Mouse (Mus musculus) kidney, postnatal 10 days (tissue): ENCODE measurements around the gene Krt8.

Source experiments
- DNase-seq: peaks from one replicate; pipeline ENCODE4 v3.0.0; 2021; ENCODE audit warnings: mixed read lengths

Krt8 gene

GRCm38 (mm10) chr15:102004189-102004588 lies at the start of gene Krt8:
Krt8 (minus strand) TSS chr15:102004482.
- peak; percentile 78 for DNase-seq

DNA sequence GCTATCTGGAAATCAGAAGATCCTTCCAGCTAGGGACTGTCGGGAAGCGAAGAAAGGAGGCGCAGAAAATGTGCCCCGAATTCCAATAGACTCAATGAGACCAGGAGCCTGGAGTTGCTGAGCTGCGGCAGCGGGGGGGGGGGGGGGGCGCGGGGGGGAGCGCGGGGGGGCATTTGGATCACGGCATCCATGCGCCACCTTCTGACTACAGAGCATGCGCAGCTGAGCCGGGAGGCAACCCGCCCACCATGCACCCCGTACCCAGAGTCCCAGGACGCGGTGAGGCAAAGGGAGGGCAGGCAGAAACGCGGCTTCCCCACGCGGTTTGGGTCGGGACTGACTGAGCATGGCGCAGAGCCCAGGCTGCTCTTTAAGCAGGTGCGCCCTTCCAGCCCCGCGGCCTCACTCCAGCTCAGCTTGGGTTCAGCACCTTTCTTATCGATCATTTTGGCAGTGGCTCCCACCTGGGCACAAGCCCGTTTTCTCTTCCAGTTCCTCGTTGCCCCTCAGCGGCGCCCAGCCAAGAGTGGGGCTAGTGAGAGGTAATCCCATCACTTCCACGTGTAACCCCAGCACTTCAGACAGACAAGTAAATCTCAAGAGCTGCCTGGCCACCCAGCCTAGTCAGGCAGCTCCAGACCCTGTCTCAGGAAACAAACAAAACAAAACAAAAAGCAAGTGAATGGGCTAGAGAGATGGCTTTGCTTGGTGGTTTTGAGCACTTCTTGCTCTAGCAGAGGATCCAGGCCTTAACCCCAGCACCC lies 47.8 kb upstream of the Krt8 start:
- DNase-seq: peak; percentile 75

GRCm38 (mm10) chr15:102049871-102050270 lies 45.6 kb upstream of the Krt8 start:
- DNase-seq: no peak

DNA sequence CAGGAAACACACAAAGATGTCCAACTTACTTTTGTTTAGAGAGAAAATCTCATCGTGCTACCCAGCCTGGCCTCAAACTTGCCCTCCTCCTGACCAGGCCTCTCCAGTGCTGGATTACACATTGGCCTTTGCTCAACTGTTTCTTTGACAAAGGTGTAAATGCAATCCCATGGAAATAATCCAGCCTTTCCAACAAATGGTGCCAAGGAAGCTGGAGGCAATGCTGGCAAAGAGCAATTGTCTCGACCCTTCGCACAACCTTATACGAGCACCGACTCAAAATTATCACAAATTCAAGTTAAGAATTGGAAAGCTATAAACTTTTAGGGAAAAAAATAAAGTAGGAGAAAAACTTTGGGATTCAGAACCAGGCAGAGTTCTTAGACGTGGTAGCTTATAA lies 43.7 kb upstream of the Krt8 start:
- no peak for DNase-seq

DNA sequence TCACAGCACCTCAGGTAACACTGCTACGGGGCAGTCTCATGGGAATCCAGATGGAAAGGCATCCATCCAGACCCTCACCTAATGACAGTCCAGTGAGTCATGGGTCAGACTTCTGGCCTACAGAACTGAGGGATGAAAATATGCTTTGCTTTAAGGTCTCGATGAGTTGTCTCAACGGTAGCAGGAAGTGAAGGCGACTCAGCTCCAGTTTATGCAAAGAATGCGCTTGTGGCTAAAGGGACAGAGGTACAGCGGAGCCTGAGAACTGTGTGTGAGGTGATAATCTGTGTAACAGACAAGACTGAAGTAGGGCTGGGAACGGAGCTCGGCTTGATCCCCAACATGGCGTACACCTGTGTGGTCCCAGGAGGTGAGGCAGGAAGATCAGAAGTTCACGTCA lies 41.4 kb upstream of the Krt8 start:
- no peak for DNase-seq

- DNase-seq: no peak
These were observed 40.5 kb upstream of the Krt8 start for GRCm38 (mm10) chr15:102044745-102045144.

- peak; percentile 40 for DNase-seq
These were observed 37.7 kb upstream of the Krt8 start for GRCm38 (mm10) chr15:102041951-102042350.

DNA sequence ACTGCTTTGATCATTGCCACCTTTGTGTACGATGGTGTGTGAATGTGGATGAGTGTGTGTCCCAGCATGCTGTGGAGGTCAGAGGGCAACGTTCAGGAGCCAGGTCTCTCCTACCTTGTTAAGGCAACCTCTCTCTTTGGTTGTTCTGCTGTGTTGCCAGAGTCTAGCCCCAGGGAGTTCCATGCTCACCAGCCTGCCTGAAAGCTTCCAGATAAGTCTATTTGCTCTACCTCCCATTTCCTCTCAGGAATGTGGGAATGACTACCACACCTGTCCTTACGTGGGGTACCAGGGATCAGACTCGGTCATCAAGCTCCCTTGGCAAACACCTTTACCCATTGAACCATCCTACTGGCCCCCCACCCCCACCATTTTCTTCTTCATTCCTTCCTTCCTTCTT lies 36.0 kb upstream of the Krt8 start:
- no peak for DNase-seq

GRCm38 (mm10) chr15:102034121-102035053 lies 30.1 kb upstream of the Krt8 start:
- no peak for DNase-seq

DNA sequence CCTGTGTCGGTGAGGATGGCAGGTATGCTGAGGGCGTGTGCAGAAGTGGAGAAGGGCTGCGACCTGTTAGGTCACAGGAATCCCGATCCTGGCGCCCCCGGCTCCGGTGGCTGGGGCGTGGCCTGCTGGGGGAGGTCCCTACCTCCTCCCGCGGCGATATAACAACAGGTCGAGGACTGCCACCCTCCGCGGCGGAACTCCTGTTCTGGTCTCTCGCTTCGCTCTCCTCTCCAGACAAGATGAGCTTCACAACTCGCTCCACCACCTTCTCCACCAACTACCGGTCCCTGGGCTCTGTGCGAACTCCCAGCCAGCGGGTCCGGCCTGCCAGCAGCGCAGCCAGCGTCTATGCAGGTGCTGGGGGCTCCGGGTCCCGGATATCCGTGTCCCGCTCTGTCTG lies 23.8 kb upstream of the Krt8 start, which contains the start of gene Krt18:
Krt18 (plus strand) TSS at position 141 of the 400 bp plus-strand sequence.
- peak; percentile 63 for DNase-seq

DNA sequence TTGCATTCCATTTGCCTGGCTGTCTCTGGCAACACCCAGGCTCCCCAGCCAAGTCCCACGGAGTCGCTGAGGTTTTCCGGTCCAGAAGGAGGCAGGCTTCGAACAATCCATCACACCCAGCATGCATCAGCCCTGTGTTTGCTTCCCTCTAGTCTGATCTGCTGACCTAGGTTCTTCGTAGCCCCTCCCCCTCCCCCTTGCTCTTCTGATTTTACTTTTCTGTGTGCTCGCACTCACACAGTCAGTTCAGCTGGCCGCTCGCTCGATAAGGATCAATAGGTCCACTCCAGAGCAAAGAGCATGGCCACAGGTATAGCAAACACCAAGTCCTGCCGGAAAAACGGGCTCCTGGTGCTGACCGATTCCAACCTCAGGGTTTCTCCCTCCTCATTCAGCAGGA lies 22.1 kb upstream of the Krt8 start:
- peak; percentile 28 for DNase-seq

- DNase-seq: peak; percentile 48
These were observed 21.0 kb upstream of the Krt8 start for GRCm38 (mm10) chr15:102025136-102025872.

DNA sequence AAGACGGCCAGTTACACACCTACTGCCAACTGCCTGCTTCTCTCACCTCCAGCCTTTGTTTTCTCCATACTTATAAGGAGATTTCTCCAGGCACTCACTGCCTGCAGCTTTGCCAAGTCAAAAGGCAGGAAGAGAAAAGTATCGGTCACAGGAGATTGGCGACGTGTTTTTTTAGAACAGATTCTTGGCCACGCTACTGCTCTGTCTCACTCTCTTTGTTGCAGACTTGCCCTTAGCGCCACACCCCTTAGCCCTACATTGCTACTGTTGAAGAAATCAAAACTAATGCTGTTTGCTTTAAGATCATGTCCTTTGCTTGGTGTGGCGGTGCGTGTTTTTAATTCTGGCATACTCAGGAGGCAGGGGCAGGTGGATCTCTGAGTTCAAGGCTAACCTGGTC lies 19.6 kb upstream of the Krt8 start:
- DNase-seq: no peak

GRCm38 (mm10) chr15:102022481-102022880 lies 18.2 kb upstream of the Krt8 start:
- no peak for DNase-seq

- peak; percentile 82 for DNase-seq
These were observed 13.7 kb upstream of the Krt8 start for GRCm38 (mm10) chr15:102017918-102018463.

DNA sequence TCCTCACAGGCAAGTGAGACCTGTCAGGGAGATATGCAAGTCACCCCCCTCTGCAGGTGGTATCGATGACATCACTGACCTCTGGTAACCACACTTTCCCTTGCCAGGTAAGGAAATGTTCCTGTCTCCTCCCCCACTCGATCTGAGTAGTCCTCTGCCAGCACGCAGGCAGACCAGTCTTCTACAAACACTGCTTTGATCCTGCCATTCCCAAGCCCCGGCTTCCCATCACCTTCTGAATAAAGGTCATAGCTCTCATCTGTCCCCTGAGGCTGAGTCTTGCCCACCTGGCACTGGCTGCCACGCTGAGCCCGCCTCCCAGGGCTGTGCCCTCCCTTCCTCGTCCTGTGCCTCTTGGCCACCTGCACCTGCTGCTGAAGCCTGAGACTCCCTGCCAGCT lies 12.5 kb upstream of the Krt8 start:
- peak; percentile 35 for DNase-seq

- no peak for DNase-seq
These were observed 11.8 kb upstream of the Krt8 start for GRCm38 (mm10) chr15:102016096-102016495.

DNA sequence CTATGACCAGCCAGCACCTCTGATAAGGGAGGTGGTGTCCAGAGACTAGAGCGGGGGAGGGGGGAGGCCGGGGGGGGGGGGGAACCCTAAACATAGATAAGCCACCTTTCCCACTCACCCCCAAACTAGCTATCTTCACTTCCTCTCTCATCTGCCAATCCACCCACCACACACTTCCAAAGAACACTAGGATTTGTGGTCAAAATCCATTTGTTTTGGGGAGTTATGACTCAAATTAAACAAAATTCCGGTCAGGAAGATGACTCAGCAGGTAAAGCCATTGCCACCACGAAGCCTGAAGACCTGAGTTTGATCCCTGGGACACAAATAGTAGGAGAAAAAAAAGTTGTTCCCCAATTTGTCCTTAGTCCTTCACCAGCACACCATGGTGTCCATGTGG lies 10.6 kb upstream of the Krt8 start:
- DNase-seq: no peak

DNA sequence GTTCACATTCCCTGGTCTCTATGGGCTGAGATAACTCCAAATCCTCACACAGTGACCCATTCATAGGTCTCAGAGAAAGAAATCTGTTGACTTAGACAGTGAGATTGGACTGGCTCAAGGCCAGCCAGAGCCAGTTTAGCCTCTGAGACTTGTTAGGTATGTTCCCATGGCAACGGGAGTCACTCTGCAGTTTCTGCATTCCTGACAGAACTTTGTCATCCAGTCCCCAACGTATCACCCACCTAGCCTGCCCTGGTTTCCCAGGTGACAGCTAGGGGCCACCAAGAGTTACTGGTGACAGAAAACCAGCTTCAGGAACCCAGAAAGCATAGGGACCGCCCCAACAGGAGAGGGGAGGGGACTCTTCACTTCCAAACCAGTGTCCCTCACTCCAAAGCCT lies 9.4 kb upstream of the Krt8 start:
- peak; percentile 70 for DNase-seq

- DNase-seq: no peak
These were observed 8.0 kb upstream of the Krt8 start for GRCm38 (mm10) chr15:102012260-102012765.

DNA sequence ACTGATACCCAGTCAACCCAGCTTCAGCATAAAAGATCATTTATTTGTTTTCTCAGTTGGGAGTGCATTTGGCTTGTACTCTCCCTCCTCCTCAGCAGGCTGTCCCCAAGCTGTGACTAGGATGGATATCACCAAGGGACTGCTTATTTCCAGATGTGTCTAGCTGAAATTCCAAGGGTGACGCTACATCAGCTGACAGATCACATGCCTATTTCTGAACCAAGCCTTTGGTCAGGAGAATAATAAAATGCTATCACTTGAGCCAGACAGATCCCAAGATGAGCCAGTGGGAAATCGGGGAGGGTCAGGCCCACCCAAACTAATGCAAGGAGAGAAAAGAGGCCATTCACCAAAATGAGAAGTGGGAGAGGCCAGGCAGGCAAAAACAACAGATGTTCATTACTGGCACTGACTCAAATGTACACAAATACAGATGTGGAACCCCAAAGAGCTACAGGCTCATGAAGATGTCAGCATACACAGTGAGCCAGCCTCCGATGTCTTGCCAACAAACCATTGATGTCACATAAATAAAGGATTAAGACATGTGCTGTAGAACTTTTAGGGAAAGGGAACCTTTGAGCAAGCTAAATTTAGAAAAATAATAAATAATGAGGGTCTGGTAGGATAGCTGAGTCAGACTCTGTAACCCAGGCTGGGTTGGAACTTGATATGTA lies 6.4 kb upstream of the Krt8 start:
- no peak for DNase-seq
